Mouse (Mus musculus) layer of hippocampus, adult 18-20 months (tissue): ENCODE measurements around the gene Haus8. TPM values are rescaled to one million over a fixed set of nuclear protein-coding genes. Genes with fewer than 3 reads are reported as not detected.
"Not testable (repeated sequence)": the region's sequence is repeated elsewhere in the genome, so short reads cannot be mapped to it uniquely, and the experiment has no call there.

Source experiments
- DNase-seq, 2 experiments: peaks; one replicate each; pipeline ENCODE4 v3.0.0; 2022; ENCODE audit warnings: low spot score in 2 of 2
- long read RNA-seq: library from polyadenylated mRNA; stranded (forward); transcript quantifications from one replicate; pipeline ENCODE4 v2.0.0, GENCODE M21; 2021
- total RNA-seq, 2 experiments: library from RNA; stranded (reverse); gene quantifications; 2 replicates each; pipeline ENCODE4 v1.2.3; 2021

Haus8 gene
- total RNA-seq: 10 to 100 TPM; 10.8 to 12.7 TPM
- long read RNA-seq, partial matches to known transcripts: 2 of 8 reads
- long read RNA-seq, other reads (novel, unspliced or antisense): 2 of 8 reads

- DNase-seq: peak; percentile 96 to 97
These were observed at the start of gene Haus8, which contains the start of gene Myo9b for GRCm38 (mm10) chr8:71272286-71273150. TSS of gene Haus8 (minus strand) at chr8:71272934. TSS of gene Myo9b (plus strand) at chr8:71272714.

GRCm38 (mm10) chr8:71319760-71320159 lies 47.0 kb upstream of the Haus8 start:
- DNase-seq: not testable (repeated sequence)

- DNase-seq: not testable (repeated sequence)
These were observed 45.9 kb upstream of the Haus8 start for GRCm38 (mm10) chr8:71318610-71319009.

- no peak for DNase-seq
These were observed 43.8 kb upstream of the Haus8 start for GRCm38 (mm10) chr8:71316486-71317031.

GRCm38 (mm10) chr8:71315972-71316371 lies 43.2 kb upstream of the Haus8 start:
- no peak for DNase-seq

GRCm38 (mm10) chr8:71313951-71314350 lies 41.2 kb upstream of the Haus8 start:
- no peak for DNase-seq

- DNase-seq: no peak
These were observed 40.0 kb upstream of the Haus8 start for GRCm38 (mm10) chr8:71312700-71313099.

GRCm38 (mm10) chr8:71310446-71310845 lies 37.7 kb upstream of the Haus8 start:
- no peak for DNase-seq

GRCm38 (mm10) chr8:71307913-71308312 lies 35.2 kb upstream of the Haus8 start:
- DNase-seq: no peak

- no peak for DNase-seq
These were observed 34.6 kb upstream of the Haus8 start for GRCm38 (mm10) chr8:71307371-71307770.

GRCm38 (mm10) chr8:71305988-71306387 lies 33.3 kb upstream of the Haus8 start:
- no peak for DNase-seq

GRCm38 (mm10) chr8:71303632-71304031 lies 30.9 kb upstream of the Haus8 start:
- no peak for DNase-seq

- DNase-seq: no peak
These were observed 30.1 kb upstream of the Haus8 start for GRCm38 (mm10) chr8:71302788-71303187.

- DNase-seq: no peak
These were observed 27.0 kb upstream of the Haus8 start for GRCm38 (mm10) chr8:71299716-71300115.

- DNase-seq: no peak
These were observed 24.7 kb upstream of the Haus8 start for GRCm38 (mm10) chr8:71297439-71297838.

- no peak for DNase-seq
These were observed 24.1 kb upstream of the Haus8 start for GRCm38 (mm10) chr8:71296784-71297183.

GRCm38 (mm10) chr8:71296188-71296621 lies 23.5 kb upstream of the Haus8 start:
- no peak for DNase-seq

- DNase-seq: not testable (repeated sequence)
These were observed 21.2 kb upstream of the Haus8 start for GRCm38 (mm10) chr8:71293930-71294329.

- no peak for DNase-seq
These were observed 18.6 kb upstream of the Haus8 start for GRCm38 (mm10) chr8:71291351-71291750.

GRCm38 (mm10) chr8:71290911-71291310 lies 18.2 kb upstream of the Haus8 start:
- DNase-seq: no peak

GRCm38 (mm10) chr8:71290211-71290610 lies 17.5 kb upstream of the Haus8 start:
- DNase-seq: no peak

- no peak for DNase-seq
These were observed 16.4 kb upstream of the Haus8 start for GRCm38 (mm10) chr8:71289098-71289497.
